Mouse (Mus musculus) retina, postnatal 1 day (tissue): ENCODE results near the gene Gramd4.
"Not testable (repeated sequence)": the region's sequence is repeated elsewhere in the genome, so short reads cannot be mapped to it uniquely, and the experiment has no call there.

ENCODE experiments used
- DNase-seq: peaks from one replicate; pipeline ENCODE4 v3.0.0-alpha.2; 2012

Gramd4 gene

DNA sequence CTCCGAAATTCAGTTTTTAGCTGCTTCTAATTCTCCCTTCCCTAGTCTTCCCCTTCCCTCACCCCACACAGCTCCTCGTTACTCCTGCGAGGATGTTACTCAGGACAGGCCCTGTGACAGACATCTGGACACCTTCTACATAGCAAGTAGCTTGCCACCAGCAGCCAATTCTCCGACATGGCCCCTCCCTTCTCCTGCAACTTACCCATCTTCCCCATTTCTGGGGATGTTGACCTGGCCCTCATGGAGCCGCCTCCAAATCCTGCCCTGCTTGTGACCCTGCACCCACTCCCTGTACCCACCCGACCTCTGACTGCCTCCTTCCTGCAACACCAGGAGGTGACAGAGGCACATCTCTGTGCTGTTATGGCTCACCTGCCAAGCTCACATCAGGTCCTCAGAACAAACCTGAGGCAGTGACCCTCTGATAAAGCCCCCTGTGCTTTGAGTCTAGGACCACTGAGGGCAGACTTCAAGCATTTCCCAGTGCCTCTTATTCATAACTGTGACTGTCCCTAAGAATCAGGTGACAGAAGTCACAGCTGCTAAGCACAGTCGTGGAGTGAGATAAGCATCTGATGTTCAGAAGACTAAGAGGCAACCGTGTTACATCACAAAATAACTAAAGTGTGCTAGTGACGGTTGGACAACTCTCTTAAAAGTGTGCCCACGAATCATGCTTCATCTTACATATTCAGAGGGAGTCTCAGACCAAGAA is 110.5 kb downstream of the Gramd4 start:
- DNase-seq: no peak

GRCm38 (mm10) chr15:86168505-86168867 is 111.0 kb downstream of the Gramd4 start:
- DNase-seq: peak; percentile 86

DNA sequence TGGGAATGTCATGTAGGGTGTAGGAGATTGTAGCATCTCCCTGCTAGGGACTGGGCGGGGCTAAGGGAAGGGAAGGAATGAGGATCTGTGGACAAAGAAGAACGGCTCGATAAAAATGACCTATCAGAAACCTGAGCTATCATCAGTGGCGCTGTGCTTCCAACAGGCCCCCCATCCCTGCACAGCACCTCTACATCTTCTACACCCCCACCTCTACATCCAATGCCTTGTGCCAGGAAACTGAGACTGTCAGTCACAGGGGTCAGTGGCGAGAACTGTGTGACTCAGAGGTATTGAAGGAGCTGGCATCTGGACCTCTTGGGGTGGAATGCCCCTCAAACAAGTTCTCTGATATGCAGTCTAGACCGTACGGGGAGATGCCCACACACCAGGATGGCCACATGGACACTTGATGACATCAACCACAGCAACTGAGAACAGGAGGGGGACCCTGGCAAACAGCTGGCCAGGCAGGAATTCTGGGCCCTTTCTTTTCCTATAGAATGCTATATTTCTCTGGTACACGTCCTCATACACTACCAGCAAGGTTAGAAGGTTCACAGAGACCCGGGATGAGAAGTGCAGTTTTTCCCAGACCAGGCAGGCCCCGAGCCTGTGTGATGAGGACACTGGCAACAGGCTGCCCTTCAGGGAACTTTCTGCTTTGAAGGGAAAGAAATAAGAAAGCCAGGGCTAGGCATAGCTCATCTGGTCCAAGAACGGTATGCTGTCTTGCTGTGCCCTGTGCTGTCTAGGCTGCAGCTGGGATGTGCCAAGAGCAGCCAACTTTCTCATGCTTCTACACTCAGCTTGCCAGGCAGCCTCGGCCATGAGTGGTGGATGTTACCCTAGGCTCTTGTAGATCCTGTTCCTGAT is 111.7 kb downstream of the Gramd4 start:
- no peak for DNase-seq

DNA sequence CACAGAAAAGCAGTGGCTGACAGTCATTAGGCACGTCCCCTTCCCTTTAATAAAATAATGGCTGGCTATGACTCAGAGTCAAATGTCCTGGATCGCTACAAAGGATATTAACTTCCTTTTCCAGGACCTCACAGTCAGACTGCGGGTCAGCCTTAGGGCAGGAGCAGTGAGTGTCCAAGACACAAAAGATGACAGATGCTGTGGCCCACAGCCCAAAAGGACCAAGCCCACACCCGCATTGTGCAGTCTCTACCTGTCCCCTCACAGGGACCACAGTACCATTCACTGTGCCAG is 112.3 kb downstream of the Gramd4 start:
- no peak for DNase-seq

- DNase-seq: no peak
These were observed 113.8 kb downstream of the Gramd4 start for GRCm38 (mm10) chr15:86171316-86171715.

- DNase-seq: no peak
These were observed 114.6 kb downstream of the Gramd4 start for GRCm38 (mm10) chr15:86172124-86172523.

DNA sequence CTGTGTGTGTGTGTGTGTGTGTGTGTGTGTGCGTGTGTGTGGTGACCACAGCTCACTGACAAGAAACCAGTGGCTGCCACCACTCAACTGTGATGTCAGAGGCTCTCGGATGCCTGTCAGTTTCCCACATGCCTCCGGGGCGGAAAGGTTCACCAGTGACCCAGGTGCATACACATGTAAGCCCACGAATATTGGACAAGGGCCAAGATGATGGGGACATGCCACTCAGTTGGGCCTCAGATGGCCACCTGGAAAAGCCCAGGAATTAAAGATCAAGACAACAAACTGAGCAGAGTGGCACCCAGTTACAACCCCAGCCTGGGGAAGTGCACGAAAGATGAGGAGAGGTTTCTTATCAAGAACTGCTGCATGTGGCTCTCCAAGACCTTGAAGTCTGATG is 115.0 kb downstream of the Gramd4 start:
- no peak for DNase-seq

GRCm38 (mm10) chr15:86173136-86173985 is 115.9 kb downstream of the Gramd4 start:
- no peak for DNase-seq

DNA sequence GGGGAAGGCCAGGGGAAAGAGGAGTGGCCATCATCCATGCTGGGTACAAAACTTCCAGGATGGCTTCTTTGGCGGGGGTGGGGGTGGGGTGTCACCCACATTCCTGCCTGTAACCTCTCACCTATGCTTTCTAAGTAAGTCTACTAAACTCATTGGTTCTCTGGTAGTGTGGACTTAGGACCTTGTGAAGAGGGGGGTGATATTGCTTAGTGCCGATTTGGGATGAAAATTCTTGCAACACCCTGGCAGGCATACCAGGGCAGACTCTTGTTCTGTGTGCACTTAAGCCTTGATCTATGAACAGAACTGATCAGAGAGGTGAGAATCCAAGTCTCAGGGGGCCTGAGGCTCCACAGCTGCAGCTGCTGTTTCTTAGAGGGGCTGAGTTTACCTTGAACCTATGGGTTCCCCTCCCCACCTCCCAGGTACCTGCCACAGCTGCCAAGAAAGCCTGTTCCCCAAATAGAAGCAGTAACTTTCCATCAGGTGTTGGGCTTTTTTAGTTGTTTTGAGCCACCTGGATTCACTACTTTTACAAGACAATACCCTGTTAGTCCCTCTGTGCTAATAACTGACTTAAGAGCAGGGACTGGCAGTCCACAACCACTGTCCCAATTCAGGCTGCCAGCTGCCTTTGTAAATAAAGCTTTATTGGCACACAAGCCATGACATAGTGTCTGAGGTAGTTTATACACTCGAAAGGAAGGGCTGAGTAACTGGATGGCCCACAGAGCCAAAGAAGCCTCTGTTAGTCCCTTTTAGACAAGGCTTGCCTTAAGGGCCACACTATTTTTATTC is 118.0 kb downstream of the Gramd4 start:
- DNase-seq: no peak

DNA sequence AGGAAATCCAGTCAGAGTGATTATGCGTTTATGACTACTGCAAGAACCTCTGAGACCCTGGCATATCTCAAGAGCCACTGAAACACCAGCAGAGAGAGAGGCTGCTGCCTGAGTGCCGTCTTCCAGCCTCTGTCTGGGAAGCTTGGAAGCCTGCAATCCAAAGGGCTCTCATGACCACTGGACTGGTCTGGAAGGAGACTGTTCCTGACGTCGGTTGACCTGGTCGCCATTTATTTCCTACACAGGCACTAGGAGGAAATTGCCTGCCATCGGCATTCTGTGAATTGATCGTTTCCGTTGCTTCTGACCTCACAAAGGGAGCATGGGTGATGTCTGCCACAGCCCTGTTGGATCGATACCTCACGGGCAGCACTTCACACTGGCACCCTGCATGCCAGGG is 118.7 kb downstream of the Gramd4 start:
- DNase-seq: no peak

DNA sequence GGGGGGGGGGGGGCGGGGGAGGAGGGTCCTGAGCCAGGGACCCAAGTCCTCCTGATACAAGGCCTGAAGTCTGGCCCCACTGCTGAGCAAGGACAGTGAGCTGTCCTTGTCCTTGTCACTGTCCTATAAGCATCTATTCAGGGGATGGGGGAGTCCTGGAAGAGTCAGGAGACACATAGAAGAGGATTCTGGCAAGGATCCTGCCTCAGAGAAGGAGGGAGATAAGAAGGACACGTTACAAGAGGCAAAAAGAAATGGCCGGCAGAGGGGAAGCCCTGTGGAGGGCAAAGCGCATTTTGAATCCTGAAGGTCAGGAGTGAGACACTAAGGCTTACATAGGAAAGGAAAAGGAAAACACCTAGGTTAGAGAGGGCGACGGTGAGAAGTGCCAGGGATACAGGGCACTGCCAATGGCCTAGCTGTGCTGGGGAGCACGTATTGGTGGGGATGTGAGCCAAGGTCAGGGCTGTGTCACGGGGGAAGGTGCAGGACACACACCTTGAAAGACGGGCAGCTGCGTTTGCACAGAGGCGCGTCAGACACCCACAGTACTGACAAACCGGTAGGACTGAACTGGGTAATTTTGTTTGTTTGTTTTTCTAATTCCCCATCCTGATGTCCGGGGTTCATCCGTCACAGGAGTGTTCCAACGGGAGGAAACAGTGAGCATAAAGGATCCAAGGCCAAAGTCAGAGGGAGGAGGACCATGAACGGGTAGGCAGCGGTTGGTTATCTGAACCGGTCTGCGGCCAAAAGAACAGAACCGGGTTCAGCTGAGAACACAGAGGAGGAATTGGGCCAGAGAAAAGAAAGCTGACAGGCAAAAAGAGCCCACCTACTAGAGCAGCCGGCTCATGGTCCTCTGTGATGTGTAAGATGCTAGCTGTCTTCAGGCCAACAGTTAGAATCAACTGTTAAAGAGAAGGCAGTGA is 119.5 kb downstream of the Gramd4 start:
- no peak for DNase-seq

- not testable (repeated sequence) for DNase-seq
These were observed 120.3 kb downstream of the Gramd4 start for GRCm38 (mm10) chr15:86177703-86178251.

- DNase-seq: no peak
These were observed 121.1 kb downstream of the Gramd4 start for GRCm38 (mm10) chr15:86178594-86178993.

DNA sequence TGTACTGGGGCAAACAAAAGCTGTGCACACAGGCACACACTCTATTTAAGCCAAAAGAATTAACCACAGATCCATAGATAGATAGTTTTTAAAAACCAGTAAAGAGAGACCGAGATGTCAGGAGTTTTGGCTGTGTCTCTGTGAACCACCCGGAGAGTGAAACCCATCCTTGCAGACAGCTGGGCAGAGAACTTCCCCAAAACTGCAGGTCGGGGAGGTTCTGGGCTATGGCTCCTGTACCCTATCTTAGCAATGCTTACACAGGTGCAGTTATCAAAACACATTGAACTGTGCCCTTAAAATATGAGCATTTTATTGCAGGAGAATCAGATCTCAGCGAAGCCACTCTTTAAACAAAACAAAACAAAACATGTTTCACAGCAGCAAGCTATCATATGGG is 122.9 kb downstream of the Gramd4 start:
- DNase-seq: no peak

DNA sequence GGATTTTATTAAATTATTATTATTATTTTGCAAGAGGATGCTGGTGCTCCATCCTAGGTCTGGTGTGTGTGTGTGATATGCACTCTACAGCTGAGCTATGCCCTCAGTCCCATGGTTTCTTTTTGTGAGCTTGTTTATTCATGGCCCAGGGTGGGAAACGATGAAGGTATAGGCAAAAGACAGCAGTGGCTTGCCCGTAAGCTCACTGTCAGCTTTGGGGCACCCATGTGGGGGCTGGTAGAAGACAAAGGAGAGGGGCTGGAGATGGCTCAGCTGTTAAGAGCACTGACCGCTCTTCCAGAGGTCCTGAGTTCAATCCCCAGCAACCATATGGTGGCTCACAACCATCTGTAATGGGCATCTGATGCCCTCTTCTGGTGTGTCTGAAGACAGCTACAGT is 123.8 kb downstream of the Gramd4 start:
- DNase-seq: not testable (repeated sequence)

GRCm38 (mm10) chr15:86181941-86182439 is 124.5 kb downstream of the Gramd4 start:
- no peak for DNase-seq

DNA sequence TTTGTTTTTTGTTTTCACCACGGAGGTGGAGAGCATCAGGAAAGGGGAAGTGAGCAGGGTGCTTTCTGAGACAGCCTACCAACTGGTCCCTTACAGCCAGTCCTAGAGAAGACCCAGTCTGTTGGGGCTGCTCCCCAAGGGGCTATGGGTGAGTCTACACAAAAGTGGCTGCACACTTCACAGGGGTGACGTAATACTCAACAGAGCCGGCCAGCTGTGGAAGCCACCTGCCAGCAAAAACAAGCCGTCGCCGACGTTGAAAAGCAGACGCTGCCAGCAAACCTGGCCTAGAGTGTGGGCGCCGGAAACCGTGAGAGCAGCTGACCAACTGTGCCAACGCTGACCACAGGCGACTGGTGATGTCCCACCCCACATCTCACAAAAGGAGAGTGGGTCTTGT is 125.2 kb downstream of the Gramd4 start:
- no peak for DNase-seq

DNA sequence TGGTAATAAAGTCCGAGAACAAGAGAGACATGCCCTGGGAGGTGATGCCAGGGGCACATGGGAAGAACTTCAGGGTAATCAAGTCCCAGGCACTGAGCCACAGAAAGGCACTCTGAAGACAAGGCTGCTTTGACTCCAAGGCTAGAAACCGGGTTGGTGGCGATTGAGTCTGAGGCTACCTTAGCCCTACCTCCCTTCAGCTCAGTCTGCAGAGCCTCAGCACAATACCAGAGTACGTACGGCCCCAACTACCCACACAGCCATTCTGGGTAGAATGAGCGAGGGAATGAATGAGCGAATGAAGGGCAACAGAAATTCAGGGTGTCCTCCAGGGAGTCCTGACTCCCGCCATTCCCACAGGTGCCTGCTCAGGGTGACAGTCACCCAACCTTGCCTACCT is 126.0 kb downstream of the Gramd4 start:
- no peak for DNase-seq

GRCm38 (mm10) chr15:86184071-86184470 is 126.6 kb downstream of the Gramd4 start:
- DNase-seq: no peak

GRCm38 (mm10) chr15:86184851-86185688 is 127.6 kb downstream of the Gramd4 start:
- peak; percentile 64 for DNase-seq
